Mouse (Mus musculus) ES-Bruce4 (cell line): ENCODE data around the gene Fgfr2.

Source experiments
- CTCF ChIP-seq: IDR thresholded peaks from one replicate; pipeline ENCODE4 v1.8.1; 2011; ENCODE audit warnings: low read depth, low read length
- EP300 ChIP-seq: IDR thresholded peaks from 2 replicates; pipeline ENCODE4 v1.6.1; 2011; ENCODE audit warnings: low read depth, low read length; ENCODE audit not compliant: insufficient read depth
- POLR2A ChIP-seq: IDR thresholded peaks from one replicate; pipeline ENCODE4 v1.8.1; 2011; ENCODE audit warnings: low read length; ENCODE audit not compliant: insufficient read depth

DNA sequence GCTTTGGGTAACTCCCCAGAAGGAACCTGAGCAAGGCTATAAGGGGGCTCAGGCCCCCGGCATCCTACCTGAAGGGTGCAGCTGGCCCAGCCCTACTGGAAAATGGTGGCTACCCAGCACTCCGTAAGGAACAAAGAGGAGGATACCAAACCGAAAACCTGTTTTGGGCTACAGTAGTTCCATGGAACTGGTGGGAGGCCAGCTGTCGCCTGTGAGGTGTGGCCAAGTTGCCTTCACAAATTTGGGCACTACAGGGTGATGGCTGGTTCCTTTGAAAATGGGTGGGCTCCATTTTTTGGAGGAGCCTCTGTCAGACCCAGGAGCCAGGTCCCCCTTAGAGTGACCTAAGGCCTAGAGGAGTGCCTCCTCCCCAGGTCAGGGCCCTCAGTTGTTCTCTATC lies 407.9 kb downstream of the Fgfr2 start:
- TF ChIP-seq EP300: no peak
- no peak for TF ChIP-seq CTCF
- no peak for TF ChIP-seq POLR2A
